Mouse (Mus musculus) MEL-GATA-1-ER (cell line): ENCODE measurements at regions not wholly inside any gene's neighbourhood (a gene's known extent, or its start where the extent isn't known, plus 50 kb on each side); places are given as distances from the start of the nearest gene placed in this dataset.
"Not testable (repeated sequence)": the region's sequence is repeated elsewhere in the genome, so short reads cannot be mapped to it uniquely, and the experiment has no call there.

Experiments used
- DNase-seq: peaks from one replicate; pipeline ENCODE4 v3.0.0-alpha.2; 2012; ENCODE audit warnings: low read depth; ENCODE audit errors: extremely low read depth

DNA sequence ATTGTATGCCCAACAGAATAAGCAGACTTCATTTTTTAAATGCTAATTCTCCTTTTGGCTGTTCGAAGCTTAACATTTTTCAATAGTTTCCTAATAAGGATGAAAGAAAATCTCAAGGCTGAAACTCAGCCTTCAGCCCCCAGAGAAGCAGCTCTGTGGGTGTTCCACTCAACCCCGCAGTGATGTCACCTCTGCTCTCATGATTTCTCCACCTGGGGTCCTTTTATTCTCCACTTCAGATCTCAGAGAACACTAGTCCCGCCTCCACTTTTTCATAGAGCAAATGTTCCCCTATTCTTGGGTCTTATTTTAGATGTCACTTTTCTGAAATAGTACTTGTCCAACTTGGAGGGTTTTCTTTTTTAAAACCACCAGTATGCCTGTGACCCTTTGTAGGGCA, 567.3 kb downstream of the Cntn3 start:
- DNase-seq: no peak

DNA sequence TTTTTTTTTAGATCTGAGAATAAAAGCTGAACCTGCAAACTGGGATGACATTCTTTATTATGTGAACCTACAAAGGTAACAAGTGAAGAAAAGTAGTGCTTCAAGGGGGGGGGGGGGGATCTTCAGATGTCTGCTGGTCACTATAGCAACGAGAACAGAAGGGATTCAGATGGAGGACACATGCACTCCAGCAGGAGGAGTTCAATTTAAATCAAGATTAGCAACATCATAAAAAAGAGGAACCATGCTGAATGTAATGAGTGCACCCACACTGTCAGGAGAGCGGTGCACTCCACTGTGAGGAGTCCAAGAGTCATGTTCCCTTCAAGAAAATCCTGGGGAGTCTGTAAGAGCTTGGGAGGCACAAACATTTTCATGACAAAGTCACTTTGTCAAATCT, 574.7 kb downstream of the Cntn3 start:
- no peak for DNase-seq

DNA sequence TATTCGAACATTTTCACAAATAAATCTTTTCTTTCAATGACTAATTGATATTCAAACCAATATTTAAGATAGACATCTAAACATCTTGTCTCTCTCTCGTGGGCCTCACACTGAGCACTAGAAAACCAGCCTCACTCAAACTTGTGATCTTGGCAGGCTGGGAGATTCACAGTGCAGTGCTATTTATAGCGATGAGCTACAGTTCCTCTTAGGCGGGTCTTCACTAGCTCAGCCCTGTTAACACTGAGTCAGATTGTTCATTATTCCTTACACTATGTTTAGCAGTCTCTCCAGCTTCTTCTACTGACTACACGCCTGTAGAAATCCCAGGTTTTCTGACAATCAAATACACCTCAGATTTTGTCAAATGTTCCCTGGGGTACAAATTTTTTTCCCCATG, 575.3 kb downstream of the Cntn3 start:
- no peak for DNase-seq

DNA sequence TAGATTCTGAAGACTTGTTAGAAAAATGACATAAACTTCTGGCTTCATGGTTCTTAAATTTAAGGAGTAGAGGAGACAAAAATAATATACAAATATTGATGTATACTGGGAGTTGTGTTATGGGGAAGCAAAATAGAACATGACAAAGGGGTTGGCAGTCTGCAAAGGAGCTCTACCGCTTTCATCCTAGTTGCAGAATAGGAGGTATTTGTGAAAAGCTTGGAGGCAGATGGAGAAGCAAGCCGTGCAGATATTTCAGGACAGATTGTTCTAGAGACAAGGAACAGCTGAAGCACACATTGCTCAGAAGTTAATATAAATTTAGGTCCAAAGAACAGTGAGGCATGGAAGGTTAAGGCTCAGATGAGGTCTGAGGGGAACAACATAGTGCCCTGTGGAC, 580.1 kb downstream of the Cntn3 start:
- DNase-seq: no peak

DNA sequence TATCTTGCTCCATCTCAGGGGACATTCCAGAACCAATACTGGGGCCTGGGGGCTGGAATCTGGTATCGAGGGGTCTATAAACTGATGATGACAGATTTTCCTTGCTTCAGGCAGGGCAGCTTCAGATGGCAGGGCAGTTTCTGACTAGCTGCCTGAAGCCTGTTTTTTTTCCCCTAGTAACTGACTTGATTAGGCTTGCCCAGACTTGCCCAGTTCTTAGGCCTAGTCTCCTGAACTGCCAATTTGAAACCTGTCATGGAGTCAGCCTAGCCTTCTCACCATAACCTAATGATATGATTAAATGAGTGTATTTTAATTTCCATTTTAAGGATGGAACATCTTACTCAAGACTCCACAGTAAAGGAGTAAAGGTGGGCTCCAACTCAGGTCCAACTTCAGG, 591.2 kb downstream of the Cntn3 start:
- DNase-seq: no peak

DNA sequence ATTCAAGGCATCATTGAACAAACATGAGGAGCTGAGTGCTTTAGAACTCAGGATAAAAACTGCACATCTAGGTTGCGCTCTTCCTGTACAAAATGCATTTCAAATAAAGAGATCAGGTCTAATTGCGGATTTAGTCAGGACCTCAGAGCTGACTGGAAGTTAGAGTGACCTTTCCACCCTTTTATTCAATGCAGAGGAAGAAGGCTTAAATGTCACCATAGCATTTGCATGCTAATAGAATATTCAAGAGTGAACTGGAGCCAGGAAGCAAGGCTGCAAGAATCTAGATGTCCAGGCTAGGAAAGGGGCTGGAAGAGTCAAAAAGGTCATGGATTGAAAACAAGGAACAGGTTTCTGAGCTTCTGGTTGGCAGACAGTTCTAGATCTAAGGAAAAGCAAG, 593.7 kb downstream of the Cntn3 start:
- no peak for DNase-seq

DNA sequence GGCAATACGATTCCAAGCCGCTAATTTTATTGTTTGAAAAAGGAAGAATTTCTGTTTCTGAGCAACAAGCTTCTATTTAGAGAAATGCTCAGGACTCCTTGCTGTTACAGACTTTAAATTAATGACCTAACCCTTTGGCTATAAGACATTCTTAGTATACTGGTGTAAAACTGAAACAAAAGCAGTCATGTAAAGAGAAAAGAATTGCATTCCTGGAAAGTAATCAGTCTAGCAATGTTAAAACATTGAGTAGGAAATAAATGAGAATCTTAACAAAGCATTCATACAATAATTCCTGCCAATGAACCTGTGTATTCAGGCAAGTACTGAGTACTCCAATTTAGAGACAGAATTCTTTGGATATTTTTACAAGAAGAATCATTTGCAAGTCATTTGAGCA, 587.2 kb upstream of the Pdzrn3 start:
- no peak for DNase-seq

DNA sequence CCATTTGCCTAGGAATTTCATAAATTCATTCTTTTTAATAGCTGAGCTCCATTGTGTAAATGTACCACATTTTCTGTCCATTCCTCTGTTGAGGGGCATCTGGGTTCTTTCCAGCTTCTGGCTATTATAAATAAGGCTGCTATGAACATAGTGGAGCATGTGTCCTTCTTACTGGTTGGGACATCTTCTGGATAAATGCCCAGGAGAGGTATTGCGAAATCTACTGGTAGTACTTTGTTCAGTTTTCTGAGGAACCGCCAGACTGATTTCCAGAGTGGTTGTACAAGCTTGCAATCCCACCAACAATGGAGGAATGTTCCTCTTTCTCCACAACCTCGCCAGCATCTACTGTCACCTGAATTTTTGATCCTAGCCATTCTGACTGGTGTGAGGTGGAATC, 583.8 kb upstream of the Pdzrn3 start:
- DNase-seq: not testable (repeated sequence)

DNA sequence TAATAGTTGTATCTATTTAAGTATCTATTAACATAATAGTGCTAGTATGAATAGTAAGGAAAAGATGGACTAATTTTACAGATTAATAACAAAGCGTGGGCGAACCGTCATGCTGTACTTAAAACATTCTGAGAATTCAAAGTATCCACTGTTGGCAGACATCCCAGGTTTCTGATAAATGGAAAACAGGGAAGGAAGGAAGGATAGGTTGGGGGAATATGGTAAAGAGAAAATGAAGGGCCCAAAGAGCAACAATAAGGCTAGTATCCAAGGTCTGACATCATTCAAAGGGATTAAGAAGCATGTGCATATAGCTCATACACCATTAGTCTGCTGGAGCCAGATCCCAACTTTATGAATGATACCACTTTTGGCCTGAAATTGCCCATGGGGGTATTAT, 572.0 kb upstream of the Pdzrn3 start:
- no peak for DNase-seq

DNA sequence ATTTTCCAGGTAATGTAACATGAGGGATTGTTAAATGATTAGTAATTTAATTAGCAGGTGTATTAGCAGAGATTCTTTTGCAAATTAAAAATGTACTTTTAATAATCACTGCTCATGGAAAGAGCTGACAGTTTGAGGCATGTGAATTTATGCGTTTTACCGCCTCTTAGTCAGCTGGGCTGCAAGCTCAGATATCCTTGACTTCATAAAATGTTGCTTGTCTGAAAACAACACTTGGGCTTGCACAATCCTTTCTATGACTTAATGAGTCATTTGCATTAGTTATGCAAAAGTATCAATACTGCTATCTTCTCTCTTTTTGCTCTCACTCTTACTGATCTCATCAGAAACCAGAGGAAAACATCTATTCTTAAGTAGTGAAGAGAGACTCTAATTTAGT, 571.3 kb upstream of the Pdzrn3 start:
- DNase-seq: no peak

DNA sequence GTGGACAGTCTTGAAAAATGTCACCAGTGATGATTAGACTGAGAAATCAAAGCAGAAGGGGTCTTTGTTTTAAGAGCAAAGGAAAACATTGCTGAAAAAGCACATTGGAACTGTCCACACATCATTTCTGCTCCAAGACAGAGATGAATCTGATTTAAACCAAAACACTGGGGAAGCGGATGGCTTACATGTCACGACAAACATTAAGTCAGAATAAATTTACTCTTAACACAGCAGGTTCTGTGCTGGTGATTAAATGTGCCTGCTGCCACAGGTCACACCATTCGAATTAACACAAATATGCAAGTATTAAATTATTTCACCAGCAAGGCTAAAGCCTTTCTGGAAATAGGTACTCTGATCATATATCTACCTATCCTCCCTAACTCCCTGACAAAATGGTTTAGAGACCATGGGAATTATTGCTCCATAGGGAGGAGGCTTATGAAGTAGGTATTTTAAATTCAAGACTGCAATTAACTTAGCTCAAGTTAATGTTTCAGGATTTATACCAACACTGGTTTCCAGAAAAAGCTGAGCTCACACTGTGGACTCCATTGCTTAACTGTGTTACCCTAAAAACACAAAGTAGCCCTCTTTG, 562.7 kb upstream of the Pdzrn3 start:
- no peak for DNase-seq

DNA sequence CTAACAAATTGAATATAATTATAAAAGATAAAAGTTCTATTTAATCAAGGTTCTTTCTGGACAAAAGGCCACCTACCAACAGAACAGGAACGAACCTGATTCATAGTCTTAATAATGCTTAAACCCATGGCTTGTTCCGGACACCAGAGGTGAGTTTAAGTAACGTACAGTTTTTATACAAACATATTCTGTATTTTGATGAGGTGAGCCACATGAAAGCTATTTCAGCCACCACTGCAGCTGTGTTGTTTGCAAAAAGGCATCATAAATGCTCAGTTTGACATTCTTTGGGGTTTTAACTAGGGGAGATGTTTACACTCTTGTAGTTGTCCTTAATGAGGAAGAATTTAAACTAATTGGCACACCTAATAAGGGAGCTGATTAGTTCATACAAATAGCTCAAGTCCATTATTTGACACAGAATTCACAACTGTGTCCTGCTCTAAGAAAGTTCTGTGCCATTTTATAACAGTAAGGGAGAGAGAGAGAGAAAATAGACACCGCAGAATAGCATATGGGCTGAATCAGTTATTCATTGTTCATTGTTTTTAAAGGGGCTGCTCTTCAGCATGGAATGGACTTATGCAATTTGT, 560.8 kb upstream of the Pdzrn3 start:
- no peak for DNase-seq

DNA sequence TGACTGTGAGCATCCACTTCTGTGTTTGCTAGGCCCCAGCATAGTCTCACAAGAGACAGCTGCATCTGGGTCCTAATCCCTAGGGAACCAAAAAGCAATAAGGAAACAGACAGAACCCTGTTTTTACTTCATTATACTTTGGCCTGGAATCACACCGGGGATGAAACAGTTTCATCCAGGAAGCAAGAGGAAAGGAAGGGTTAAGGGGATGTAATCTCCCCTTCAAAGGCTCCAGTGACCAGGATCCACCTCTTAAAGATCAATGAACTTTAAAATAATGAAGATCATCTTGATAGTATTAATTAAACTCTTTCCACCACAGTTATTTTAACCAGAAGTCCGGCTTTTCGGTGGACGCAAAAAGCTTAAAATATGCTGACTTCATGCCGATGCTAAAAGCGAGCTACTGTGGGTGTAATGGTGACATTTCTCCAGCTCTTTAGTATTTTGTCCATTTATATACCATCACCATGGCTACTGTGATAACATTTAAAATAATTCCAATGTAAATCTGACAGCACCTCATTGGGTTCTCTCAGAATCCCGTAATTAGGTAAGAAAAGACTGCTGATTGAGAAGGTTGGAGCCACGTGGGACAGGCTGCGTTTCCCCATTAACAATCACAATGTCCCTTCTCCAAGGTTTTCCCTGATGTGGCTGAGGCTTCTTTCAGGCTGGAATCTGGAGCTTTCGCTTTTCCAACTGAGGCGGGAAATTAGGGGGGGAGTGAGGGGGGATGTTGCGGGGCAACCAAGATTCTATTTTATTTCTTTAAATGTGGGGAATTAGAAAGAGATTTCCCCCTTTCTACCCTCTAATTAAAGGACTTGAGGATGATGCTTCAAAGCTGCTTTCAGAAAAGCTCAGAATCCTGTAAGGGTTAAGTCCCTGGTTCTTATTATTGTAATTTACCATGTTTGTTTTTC, 560.0 kb upstream of the Pdzrn3 start:
- DNase-seq: no peak

DNA sequence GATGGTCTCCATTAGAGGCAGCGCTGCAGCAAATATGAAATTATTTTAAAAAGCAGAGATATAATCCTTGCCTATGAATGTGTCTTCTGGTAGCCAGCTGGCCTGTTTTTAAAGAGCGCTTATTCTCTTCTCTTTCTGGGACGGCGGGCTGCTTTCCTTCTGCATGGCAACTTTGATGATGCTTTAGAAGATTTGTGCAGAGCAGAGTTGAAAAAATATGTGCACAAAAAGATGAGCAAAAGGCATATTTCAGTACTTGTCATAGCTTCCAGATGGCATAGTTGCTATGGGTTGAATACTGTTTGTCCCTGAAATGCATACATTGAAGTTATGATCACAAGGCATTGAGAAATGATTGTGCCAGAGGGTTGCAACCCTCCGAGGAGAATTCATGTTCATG, 554.1 kb upstream of the Pdzrn3 start:
- no peak for DNase-seq

DNA sequence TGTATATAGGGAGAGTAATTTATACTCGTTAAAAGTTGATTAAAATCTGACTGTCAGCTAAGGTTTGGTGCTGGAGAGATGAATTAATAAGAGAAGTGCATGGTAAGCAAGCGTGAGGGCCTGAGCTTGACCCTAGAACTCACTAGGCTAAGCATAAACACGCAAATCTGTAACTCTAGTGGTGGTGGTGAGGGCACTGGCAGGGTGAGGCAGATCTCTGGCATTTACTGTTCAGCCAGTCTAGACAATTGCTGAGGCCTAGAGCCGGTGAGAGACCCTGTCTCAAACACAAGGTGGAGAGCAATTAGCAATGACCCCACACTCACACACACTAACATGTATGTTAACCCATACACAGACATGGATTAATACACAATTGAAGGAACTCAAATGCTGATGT, 544.0 kb upstream of the Pdzrn3 start:
- no peak for DNase-seq

DNA sequence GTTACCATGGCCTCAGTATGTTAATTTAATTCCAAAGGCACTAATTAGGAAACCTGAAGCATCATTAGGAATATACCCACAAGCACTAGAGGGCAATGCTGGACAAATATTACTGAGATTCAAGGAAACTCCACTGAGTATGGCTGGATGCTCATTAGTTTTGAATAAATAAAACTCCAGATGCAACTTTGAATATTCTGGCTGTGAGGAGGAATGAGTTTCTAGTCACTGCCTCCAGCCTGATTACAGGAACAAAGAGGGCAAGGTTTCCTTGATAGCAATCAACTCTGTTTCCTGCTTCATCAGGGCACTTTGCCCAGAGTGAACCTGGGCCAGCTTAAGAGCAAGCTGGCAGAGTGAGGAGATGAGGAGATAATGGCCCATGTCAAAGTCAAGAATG, 543.5 kb upstream of the Pdzrn3 start:
- no peak for DNase-seq

DNA sequence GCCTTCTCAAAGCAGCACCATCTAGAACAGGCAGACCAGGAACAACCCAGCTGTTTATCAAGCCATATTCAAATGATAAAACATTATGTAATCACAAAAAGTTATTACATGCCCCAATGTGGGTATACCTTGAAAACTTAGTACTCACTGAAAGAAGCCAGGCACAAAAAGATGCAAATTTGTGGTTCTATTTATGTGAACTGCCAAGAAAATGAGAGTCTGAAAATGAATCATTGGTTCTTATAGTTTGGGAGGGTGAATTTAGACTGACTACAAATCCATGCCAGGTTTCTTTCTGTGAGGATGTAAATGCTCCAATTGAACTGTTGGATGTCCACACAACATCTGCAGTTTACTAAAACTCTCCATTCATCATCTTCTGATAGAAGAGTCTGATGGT, 541.2 kb upstream of the Pdzrn3 start:
- DNase-seq: no peak

DNA sequence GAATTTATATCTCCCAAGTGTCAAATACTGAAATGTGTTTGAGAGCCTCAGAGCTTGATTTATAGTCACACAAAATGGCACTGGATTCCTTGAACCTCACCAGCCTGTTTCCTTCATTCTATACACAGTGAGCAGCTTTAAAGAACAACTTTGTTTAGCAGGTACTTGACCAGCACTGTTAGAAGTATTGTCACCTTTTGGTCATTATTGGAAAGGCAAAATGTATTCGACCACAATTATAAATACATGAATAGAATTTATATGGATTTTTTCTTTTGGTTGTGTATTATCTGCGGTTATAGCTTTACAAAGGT, 527.3 kb upstream of the Pdzrn3 start:
- DNase-seq: no peak

DNA sequence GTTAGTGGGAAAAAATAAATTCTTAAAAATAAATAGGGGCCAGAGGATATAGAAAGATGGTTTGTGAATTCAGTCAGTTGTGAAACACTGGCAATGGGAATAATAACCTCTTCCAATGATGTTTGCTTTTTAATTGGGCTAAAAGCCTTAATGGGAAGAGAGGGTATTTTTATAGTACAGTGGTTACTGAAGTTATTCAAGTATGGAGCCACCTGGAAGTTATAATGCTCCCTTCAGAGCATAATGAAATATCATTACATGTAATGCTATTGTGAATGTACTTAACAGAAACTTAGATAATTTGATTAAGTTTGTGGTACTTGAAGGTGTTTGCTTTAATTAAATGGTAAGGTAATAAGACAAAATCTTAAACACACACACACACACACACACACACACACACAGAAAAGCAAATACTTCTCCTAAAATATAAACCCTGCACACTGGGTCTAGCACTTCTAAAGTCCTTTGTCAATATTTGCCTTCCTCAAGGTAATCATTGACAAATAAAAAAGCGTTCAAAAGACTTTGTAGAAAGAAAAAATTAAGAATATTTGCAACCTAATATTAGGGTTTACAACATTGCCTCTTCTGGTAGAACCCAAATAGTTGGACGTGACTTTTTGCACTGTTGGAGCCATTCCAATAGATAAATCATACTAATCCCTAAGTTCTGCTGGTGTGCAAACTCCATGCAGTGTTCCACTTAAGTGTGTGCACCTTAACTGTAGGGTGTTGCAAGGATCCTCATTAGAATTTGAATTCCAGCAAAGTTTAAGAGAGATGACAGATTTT, 526.7 kb upstream of the Pdzrn3 start:
- DNase-seq: no peak

DNA sequence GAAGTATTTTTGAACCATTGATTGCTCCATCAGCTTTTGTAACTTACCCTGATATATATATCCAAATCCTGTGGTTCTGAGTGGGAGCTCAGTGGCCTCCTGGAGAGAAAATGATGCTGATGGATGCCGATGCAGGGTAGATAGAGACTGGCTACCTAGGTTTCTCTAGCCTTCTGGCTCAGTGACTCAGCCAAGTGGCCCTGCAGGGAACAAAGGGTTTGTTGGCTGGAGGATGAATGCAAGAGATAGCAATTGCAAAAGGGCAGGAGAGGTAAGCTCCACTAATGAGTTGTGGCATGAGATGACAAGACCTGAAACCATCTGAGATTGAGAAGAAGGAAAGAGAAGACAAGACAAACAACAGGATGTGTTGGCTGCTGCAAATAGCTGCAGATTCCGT, 524.6 kb upstream of the Pdzrn3 start:
- no peak for DNase-seq

DNA sequence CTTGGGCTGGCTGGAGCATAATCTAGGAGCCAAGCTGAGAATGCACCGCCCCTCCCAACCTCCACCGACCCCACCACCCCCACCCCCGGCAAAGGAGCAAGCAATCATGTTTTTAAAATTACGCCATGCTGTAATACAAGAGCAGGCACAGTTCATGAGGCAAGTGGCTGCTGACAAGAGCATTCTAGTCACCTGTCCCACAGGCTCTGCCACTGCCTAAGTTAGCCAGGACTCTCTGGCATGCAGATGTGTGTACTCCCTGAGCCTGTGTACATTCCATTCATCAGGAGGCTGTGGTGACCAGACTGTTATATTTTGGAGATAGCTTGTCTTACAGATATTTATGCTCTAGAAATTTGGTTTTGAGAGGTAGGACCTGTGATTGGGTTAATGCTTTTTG, 520.8 kb upstream of the Pdzrn3 start:
- no peak for DNase-seq

DNA sequence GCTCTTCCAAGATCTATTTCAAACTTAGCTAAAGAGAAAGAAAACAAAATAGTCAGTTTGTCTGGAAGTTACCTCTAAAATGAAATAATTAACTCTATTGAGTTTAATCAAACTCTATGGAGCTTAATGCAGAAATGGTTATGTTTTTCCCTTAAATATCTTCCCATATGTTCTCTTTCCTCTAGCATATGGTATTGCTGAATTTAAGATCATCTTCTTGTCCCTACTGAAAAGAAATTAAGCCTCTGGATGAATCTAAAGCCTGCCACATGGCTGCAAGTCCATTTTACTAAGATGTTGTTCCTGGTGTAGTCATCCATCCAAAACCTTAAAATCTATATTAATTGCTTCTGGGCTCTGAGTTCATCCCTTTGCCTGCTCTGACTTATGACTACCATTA, 513.0 kb upstream of the Pdzrn3 start:
- no peak for DNase-seq
